Mouse (Mus musculus) small intestine, adult 2 months (tissue): ENCODE results near the gene Atg101. TPM values are rescaled to one million over a fixed set of nuclear protein-coding genes. Genes with fewer than 3 reads are reported as not detected.

Source experiments
- H3K27ac ChIP-seq: fragments of 200-500 bp; 2 replicates; pipeline ENCODE4 v1.5.1; 2012; ENCODE audit warnings: low read depth, low read length, control low read depth, inconsistent platforms; ENCODE audit not compliant: insufficient read depth
- H3K27me3 ChIP-seq: fragments of 200-500 bp; 2 replicates; pipeline ENCODE4 v1.6.1; 2012; ENCODE audit warnings: mild to moderate bottlenecking, moderate library complexity, low read length, inconsistent platforms; ENCODE audit not compliant: control insufficient read depth, insufficient read depth
- H3K36me3 ChIP-seq: fragments of 200-500 bp; 2 replicates; pipeline ENCODE4 v1.6.1; 2012; ENCODE audit warnings: mild to moderate bottlenecking, low read length, control low read depth, inconsistent platforms; ENCODE audit not compliant: control insufficient read depth, insufficient read depth
- H3K4me1 ChIP-seq: fragments of 200-500 bp; 2 replicates; pipeline ENCODE4 v1.6.1; 2012; ENCODE audit warnings: low read length, inconsistent platforms, mixed read lengths; ENCODE audit not compliant: control insufficient read depth, insufficient read depth, insufficient read length
- H3K4me3 ChIP-seq: fragments of 200-500 bp; 2 replicates; pipeline ENCODE4 v1.5.1; 2012; ENCODE audit warnings: low read depth, mild to moderate bottlenecking, control low read depth, inconsistent platforms, low read length, moderate library complexity
- CTCF ChIP-seq: fragments of 200-500 bp; IDR thresholded peaks from 2 replicates; pipeline ENCODE4 v1.5.1; 2012; ENCODE audit warnings: low read depth, mild to moderate bottlenecking, control low read depth, inconsistent platforms, low read length, moderate library complexity, mixed read lengths; ENCODE audit not compliant: insufficient replicate concordance, insufficient read length; ENCODE audit errors: extremely low read depth
- POLR2A ChIP-seq: fragments of 200-500 bp; IDR thresholded peaks from 2 replicates; pipeline ENCODE4 v1.6.1; 2012; ENCODE audit warnings: low read depth, mild to moderate bottlenecking, control low read depth, inconsistent platforms, low read length, moderate library complexity
- WGBS: fragments of 180-500 bp; shearing (Covaris S2); methylation state at CpG from one replicate; pipeline ENCODE4 v1.1.7; 2018; 5-methylcytosine and 5-hydroxymethylcytosine counted together
- polyA plus RNA-seq: library from polyadenylated mRNA; depleted of rRNA; stranded (reverse); fragments of >200 nt; gene quantifications from 2 replicates; pipeline ENCODE4 v1.2.3, GENCODE M21; 2012

Atg101 gene
- polyA plus RNA-seq, 1 experiment, result 38.4 TPM

GRCm38 (mm10) chr15:101316913-101317813, 33.1 kb downstream of the Atg101 start:
- no peak overlapping the region for H3K4me3 ChIP-seq
- 80% methylated on average over 18 of the region's 18 CpGs for WGBS
- H3K27me3 ChIP-seq, result no peaks in the 10 kb centered on the region
- H3K4me1 ChIP-seq, result peaks cover 8% of the 10 kb centered on the region; the same call in 1 of the 2 replicates
- no peaks in the 10 kb centered on the region for H3K36me3 ChIP-seq
- TF ChIP-seq POLR2A (no peak), CTCF (no peak)
- H3K27ac ChIP-seq, result no peak overlapping the region

GRCm38 (mm10) chr15:101317814-101318500, 33.9 kb downstream of the Atg101 start:
- peaks cover 8% of the 10 kb centered on the region; the same call in 1 of the 2 replicates for H3K4me1 ChIP-seq
- TF ChIP-seq POLR2A (no peak), CTCF (no peak)
- no peaks in the 10 kb centered on the region for H3K36me3 ChIP-seq
- H3K4me3 ChIP-seq, result no peak overlapping the region
- 77% methylated on average over 2 of the region's 2 CpGs for WGBS
- no peaks in the 10 kb centered on the region for H3K27me3 ChIP-seq
- no peak overlapping the region for H3K27ac ChIP-seq

GRCm38 (mm10) chr15:101318889-101319765, 35.1 kb downstream of the Atg101 start:
- no peaks in the 10 kb centered on the region for H3K36me3 ChIP-seq
- H3K27me3 ChIP-seq, result no peaks in the 10 kb centered on the region
- 67% methylated on average over 14 of the region's 14 CpGs for WGBS
- no peak overlapping the region for H3K4me3 ChIP-seq
- H3K27ac ChIP-seq, result no peak overlapping the region
- H3K4me1 ChIP-seq, result peaks cover 8% of the 10 kb centered on the region; the same call in 1 of the 2 replicates
- no peak for TF ChIP-seq CTCF
- no peak for TF ChIP-seq POLR2A

- Histone ChIP-seq H3K27me3 (no peaks in the 10 kb centered on the region), H3K36me3 (no peaks in the 10 kb centered on the region), H3K4me1 (peaks cover 8% of the 10 kb centered on the region; the same call in 1 of the 2 replicates), H3K4me3 (no peak overlapping the region), H3K27ac (no peak overlapping the region)
- WGBS, result 75% methylated on average over 6 of the region's 6 CpGs
- TF ChIP-seq POLR2A (no peak), CTCF (no peak)
These were observed 36.0 kb downstream of the Atg101 start for GRCm38 (mm10) chr15:101320010-101320617.

GRCm38 (mm10) chr15:101320618-101321041, 36.6 kb downstream of the Atg101 start:
- Histone ChIP-seq H3K4me3 (no peak overlapping the region), H3K4me1 (peaks cover 8% of the 10 kb centered on the region; the same call in 1 of the 2 replicates), H3K27ac (no peak overlapping the region), H3K27me3 (no peaks in the 10 kb centered on the region), H3K36me3 (no peaks in the 10 kb centered on the region)
- TF ChIP-seq POLR2A (no peak), CTCF (no peak)
- WGBS, result 15% methylated on average over 6 of the region's 6 CpGs

GRCm38 (mm10) chr15:101321126-101321525, 37.1 kb downstream of the Atg101 start:
- peaks cover 6% of the 10 kb centered on the region; the same call in 1 of the 2 replicates for H3K4me1 ChIP-seq
- H3K4me3 ChIP-seq, result no peak overlapping the region
- H3K36me3 ChIP-seq, result no peaks in the 10 kb centered on the region
- H3K27me3 ChIP-seq, result no peaks in the 10 kb centered on the region
- 21% methylated on average over 5 of the region's 5 CpGs for WGBS
- TF ChIP-seq POLR2A (no peak), CTCF (no peak)
- no peak overlapping the region for H3K27ac ChIP-seq
